Mouse (Mus musculus) hindbrain, embryonic 11.5 days (tissue): ENCODE results near the gene Serpinh1. TPM values are rescaled to one million over a fixed set of nuclear protein-coding genes. Genes with fewer than 3 reads are reported as not detected.

Source experiments
- ATAC-seq: fragments of 200-750 bp; cut with Nextera tagmentation; 2 replicates; pipeline ENCODE4 v1.8.0; 2017; ENCODE audit warnings: mild to moderate bottlenecking, moderate TSS enrichment, moderate library complexity; ENCODE audit not compliant: low FRiP score
- DNase-seq: peaks from one replicate; pipeline ENCODE4 v3.0.0-alpha.2; 2015; ENCODE audit warnings: low spot score
- H3K27ac ChIP-seq: fragments of 300-500 bp; sonication (generic); 2 replicates; pipeline ENCODE4 v1.5.1; 2014; ENCODE audit warnings: mild to moderate bottlenecking, low read depth, low read length
- H3K27me3 ChIP-seq: fragments of 300-500 bp; sonication (generic); 2 replicates; pipeline ENCODE4 v1.6.1; 2014; ENCODE audit warnings: mild to moderate bottlenecking, low read length, moderate library complexity, mixed read lengths; ENCODE audit not compliant: control insufficient read depth, insufficient read depth
- H3K36me3 ChIP-seq: fragments of 300-500 bp; sonication (generic); 2 replicates; pipeline ENCODE4 v1.6.1; 2014; ENCODE audit warnings: mild to moderate bottlenecking, low read length, moderate library complexity, mixed read lengths; ENCODE audit not compliant: control insufficient read depth, insufficient read depth
- H3K4me1 ChIP-seq: fragments of 300-500 bp; sonication (generic); replicated peaks from 2 replicates; pipeline ENCODE4 v1.6.1; 2014; ENCODE audit warnings: low read length, mixed read lengths; ENCODE audit not compliant: control insufficient read depth, insufficient read depth
- H3K4me2 ChIP-seq: fragments of 300-500 bp; sonication (generic); replicated peaks from 2 replicates; pipeline ENCODE4 v1.6.1; 2014; ENCODE audit warnings: mild to moderate bottlenecking, low read depth, low read length
- H3K4me3 ChIP-seq: fragments of 300-500 bp; sonication (generic); 2 replicates; pipeline ENCODE4 v1.5.1; 2014; ENCODE audit warnings: low read depth, low read length
- H3K9ac ChIP-seq: fragments of 300-500 bp; sonication (generic); 2 replicates; pipeline ENCODE4 v1.6.1; 2014; ENCODE audit warnings: low read depth, low read length
- H3K9me3 ChIP-seq: fragments of 300-500 bp; sonication (generic); 2 replicates; pipeline ENCODE4 v1.6.1; 2016; ENCODE audit warnings: low read length; ENCODE audit not compliant: control insufficient read depth
- WGBS: fragments of 180-500 bp; shearing (Covaris S2); extraction: QIAGEN DNeasy Blood & Tissue Kit; methylation state at CpG from one replicate; pipeline ENCODE4 v1.1.7; 2014; 5-methylcytosine and 5-hydroxymethylcytosine counted together
- polyA plus RNA-seq: library from polyadenylated mRNA; unstranded; fragments of >200 nt; fragmentation: Nextera tagmentation; extraction: Ambion mirVana; gene quantifications from 2 replicates; pipeline ENCODE4 v1.2.1, GENCODE M21; 2014

Gene Serpinh1
- polyA plus RNA-seq: 245 and 269 TPM in 2 replicates

DNA sequence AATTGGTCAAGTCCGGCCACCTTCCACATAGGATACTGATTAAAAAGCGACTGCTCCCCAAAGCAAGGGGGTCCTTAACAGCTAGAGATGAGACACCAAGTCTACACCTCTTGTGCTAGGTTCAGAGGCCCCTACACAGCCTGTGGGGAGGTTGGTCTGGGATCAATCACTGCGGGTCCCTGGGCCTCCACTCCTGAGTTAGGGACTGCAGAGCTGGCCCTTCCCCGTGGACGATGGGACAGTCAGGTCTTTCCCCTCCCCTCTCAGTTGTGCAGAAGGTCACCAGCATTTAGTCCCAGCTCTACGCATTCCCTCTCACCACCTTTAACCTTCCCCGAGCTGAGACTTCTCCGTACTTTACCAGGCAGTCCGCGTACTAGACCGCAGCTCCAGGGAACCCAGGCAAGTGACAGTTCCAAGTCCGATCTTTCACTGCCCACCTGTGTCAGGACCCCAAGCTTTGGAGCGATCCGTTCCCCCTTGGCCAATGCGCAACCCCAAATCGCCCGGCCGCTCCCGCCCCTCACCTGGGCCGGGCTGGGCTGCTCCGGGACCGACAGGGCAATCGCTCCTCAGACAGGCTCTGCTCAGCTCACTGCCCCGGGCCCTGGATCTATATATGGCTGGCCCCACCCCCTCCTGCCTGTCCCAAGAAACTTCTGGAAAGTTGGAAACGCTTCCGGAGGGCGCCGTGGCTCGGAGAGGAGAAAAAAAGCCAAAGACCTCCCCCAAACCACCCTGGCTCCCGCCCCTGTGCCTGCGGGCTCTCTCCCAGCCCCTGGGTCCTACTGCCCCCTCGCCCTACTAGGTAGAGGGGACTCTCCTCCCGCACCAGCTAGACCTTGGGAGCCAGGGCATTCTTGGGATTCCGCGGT lies at the start of gene Serpinh1:
Serpinh1 (minus strand) TSS at position 714 of the 875 bp plus-strand sequence.
- H3K9ac ChIP-seq: peak within 1 kb of the TSS; percentile 88
- no peaks in the 10 kb centered on the region for H3K9me3 ChIP-seq
- DNase-seq: peak; percentile 85
- peaks cover 30% of the 10 kb centered on the region for H3K4me1 ChIP-seq
- peak; percentile 53 for ATAC-seq
- peak within 1 kb of the TSS; percentile 43 for H3K4me3 ChIP-seq
- peak within 1 kb of the TSS; percentile 95 for H3K27ac ChIP-seq
- peak within 1 kb of the TSS; percentile 69 for H3K4me2 ChIP-seq
- H3K36me3 ChIP-seq: peaks cover 12% of the 10 kb centered on the region; the same call in 1 of the 2 replicates
- H3K27me3 ChIP-seq: no peaks in the 10 kb centered on the region
- 1% methylated on average over 35 of the region's 35 CpGs for WGBS

DNA sequence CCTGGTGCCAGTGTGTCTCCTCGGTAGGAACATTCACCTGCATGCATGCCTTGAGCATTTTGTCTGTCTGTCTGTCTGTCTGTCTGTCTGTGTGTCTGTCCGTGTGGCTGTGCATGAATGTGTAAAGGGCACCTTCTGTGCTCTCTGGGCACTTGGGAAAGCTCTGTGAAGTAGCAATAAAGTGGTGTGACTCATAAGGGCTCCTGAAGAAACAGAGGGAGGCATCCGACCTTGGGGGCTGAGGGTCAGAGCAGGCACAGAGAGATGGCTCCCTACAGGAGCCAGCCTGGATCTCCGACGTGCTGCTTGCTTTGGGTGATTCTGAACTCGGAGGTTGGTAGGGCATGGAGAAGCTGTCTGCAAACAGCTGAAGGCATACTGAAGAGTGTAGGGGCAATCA lies 49.4 kb upstream of the Serpinh1 start:
- ATAC-seq: no peak
- Histone ChIP-seq H3K4me1 (peaks cover 3% of the 10 kb centered on the region; the same call in 1 of the 2 replicates), H3K4me3 (no peak overlapping the region), H3K9me3 (no peaks in the 10 kb centered on the region), H3K4me2 (no peak overlapping the region), H3K27me3 (no peaks in the 10 kb centered on the region), H3K27ac (no peak overlapping the region), H3K9ac (no peak overlapping the region), H3K36me3 (no peaks in the 10 kb centered on the region)
- no peak for DNase-seq
- 69% methylated on average over 6 of the region's 6 CpGs for WGBS

DNA sequence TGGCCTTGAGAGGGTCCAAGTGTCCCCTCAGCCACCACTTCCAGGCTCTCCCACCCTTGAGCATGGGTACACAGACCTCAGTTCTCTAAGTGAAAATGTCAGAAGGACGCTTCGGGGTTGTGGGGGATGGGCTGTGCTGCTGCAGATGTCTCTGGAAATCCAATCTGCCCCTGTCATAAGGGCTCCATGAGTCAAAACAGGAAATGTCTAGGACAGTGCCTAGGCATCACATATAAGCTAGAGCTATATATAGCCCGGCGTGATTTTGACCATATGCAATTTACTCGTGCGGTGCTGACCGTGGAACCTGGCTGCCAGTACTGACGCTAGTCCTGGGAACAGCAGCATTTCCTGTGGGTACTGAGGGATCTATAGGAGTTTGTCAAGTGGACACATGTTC lies 48.3 kb upstream of the Serpinh1 start:
- no peak for DNase-seq
- WGBS: 70% methylated on average over 8 of the region's 8 CpGs
- Histone ChIP-seq H3K36me3 (no peaks in the 10 kb centered on the region), H3K4me3 (no peak overlapping the region), H3K9ac (no peak overlapping the region), H3K9me3 (no peaks in the 10 kb centered on the region), H3K27ac (no peak overlapping the region), H3K4me1 (peaks cover 3% of the 10 kb centered on the region; the same call in 1 of the 2 replicates), H3K27me3 (no peaks in the 10 kb centered on the region), H3K4me2 (no peak overlapping the region)
- ATAC-seq: no peak

DNA sequence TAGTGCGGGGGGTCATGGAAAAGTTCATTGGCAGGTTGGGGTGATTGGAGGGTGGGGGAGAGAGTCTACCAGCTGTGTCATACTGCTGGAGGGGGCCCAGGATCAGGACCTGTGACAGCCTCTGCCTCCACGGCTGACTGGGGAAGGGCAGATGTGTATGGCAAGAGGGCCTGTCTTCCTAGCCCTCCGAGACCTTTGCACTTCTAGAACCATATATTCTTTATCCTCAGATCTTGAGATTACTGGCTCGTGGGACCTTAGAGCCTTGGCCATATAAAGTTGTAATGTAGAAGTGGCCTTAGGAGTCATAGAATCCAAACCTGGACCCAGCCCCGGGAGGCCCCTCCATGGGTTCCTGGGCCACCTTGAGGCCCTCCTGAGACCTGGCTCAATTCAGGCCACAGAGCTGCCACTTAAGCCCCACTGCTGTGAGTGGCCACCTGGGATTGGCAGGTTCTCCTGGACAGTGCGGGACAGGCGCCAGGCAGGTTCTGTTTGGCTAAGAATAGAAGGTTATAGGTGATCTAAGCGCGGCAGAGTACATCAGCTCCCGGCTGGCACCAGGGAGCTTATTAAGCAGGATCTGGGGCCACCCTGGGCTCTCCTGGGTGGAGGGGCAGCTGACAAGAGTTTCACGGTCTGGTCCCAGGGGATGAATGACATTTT lies 44.1 kb upstream of the Serpinh1 start:
- H3K4me1 ChIP-seq: peaks cover 2% of the 10 kb centered on the region; the same call in 1 of the 2 replicates
- DNase-seq (no peak), ATAC-seq (no peak)
- H3K36me3 ChIP-seq: no peaks in the 10 kb centered on the region
- H3K27ac ChIP-seq: no peak overlapping the region
- 80% methylated on average over 11 of the region's 11 CpGs for WGBS
- no peak overlapping the region for H3K9ac ChIP-seq
- no peak overlapping the region for H3K4me2 ChIP-seq
- H3K4me3 ChIP-seq: no peak overlapping the region
- H3K27me3 ChIP-seq: no peaks in the 10 kb centered on the region
- H3K9me3 ChIP-seq: no peaks in the 10 kb centered on the region

DNA sequence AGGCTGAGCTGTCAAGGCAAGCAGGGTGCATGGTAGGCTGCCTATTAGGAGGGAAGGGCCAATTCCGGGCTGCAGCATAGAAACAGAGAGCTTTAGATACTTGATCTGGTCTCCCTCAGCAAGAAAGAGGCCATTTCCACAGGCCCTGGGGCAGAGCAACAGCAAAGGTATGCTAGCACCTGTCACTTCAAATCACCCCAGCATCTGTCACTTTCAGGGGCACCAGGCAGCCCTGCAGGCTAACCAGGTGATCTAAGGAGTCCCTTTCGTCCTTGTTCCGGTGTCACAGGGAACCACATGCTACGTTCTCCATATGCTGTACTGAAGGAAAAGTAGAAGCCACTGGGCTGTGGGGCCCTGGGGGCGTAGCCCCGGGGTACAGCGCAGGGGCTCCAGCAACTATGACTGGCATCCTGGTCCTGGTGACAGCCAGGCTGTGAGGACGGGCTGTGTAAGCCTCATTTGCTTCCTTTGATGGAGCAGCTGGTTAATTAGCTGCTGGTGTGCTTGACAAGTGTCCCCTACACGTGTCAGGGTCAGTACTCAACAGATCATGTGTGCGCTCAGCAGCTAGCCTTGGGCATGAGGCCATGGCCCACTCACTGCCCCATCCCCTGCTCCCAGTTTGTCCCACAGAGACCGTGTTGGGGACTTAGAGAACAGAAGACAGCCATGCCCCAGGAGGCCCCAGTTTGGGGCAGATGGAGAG lies 43.0 kb upstream of the Serpinh1 start:
- Histone ChIP-seq H3K9me3 (no peaks in the 10 kb centered on the region), H3K9ac (no peak overlapping the region), H3K27me3 (no peaks in the 10 kb centered on the region), H3K4me1 (peaks cover 2% of the 10 kb centered on the region; the same call in 1 of the 2 replicates), H3K36me3 (no peaks in the 10 kb centered on the region), H3K4me2 (no peak overlapping the region), H3K27ac (no peak overlapping the region), H3K4me3 (no peak overlapping the region)
- WGBS: 69% methylated on average over 11 of the region's 11 CpGs
- no peak for ATAC-seq
- DNase-seq: no peak

DNA sequence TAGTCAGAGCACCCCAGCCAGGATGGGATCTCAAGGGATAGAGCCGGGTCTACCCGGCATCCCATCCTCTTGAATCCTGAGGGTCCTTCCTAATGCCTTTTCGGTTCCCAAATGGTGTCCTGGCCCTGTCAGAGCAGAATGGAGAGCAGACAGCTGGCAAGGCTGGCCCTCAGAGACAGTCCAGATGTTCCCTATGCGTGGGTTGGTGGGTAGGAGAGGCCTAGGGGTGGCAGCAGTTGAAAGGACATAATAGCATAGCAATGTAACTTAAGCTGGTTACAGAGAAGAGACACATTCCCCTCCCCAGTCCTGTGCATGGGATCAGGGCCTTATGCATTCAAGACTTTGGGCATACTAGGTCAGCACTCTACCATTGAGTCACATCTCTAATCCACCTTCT lies 42.3 kb upstream of the Serpinh1 start:
- Histone ChIP-seq H3K4me2 (no peak overlapping the region), H3K4me1 (peaks cover 5% of the 10 kb centered on the region; the same call in 1 of the 2 replicates), H3K9ac (no peak overlapping the region), H3K27me3 (no peaks in the 10 kb centered on the region), H3K36me3 (no peaks in the 10 kb centered on the region), H3K9me3 (no peaks in the 10 kb centered on the region), H3K27ac (no peak overlapping the region), H3K4me3 (no peak overlapping the region)
- 83% methylated on average over 4 of the region's 4 CpGs for WGBS
- DNase-seq: no peak
- no peak for ATAC-seq

DNA sequence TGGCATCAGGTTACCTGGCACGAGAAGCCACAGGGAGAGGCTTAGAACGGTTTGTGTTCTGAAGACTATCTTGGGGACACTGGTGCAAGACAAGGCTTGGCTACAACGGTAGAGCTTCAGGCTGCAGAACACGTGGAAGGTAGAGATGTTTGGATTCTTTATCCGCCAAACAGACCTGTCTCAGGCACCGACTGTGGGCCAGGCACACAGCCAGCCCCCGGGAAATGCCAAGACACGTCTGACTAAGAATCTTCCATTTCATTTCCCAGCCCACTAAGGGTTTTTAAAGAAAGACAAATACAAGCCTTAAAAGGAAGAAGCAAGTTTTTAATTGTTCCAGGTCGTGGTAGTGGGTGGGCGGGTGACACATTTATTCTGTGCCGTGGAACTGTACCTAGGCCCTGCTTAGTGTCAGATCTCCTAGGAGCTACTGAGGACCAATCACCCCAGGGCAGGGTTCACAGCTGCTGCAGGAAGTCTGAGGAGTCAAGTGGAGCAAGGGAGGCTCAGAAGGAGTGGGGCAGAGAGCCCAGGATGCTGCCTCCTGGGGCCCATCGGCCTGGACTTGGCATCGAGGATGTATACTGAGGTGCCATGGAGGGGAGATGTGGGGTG lies 40.8 kb upstream of the Serpinh1 start:
- no peak for ATAC-seq
- no peaks in the 10 kb centered on the region for H3K36me3 ChIP-seq
- H3K4me3 ChIP-seq: no peak overlapping the region
- H3K27me3 ChIP-seq: no peaks in the 10 kb centered on the region
- no peaks in the 10 kb centered on the region for H3K9me3 ChIP-seq
- DNase-seq: no peak
- H3K27ac ChIP-seq: no peak overlapping the region
- no peak overlapping the region for H3K4me2 ChIP-seq
- H3K9ac ChIP-seq: no peak overlapping the region
- 86% methylated on average over 13 of the region's 13 CpGs for WGBS
- H3K4me1 ChIP-seq: peaks cover 10% of the 10 kb centered on the region

DNA sequence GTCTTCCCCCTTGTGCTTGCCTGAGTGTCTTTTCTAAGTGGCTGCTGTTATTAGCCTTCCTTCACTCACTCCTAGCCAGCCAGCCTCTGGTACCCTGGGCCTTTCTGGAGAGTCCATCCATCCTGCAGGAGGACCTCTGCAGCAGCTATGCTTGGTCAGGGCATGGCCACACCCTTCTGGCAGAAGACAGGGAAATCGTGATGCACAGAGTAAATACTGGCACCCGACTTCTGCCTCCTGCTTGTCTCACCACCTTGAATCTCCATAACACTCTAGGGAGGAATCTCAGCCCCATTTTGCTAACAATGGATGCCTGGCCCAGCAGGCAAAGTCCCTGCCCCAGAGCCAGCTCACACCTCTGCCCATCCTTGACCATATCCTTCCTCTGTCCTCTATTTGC lies 39.7 kb upstream of the Serpinh1 start:
- no peaks in the 10 kb centered on the region for H3K9me3 ChIP-seq
- H3K9ac ChIP-seq: no peak overlapping the region
- H3K27ac ChIP-seq: no peak overlapping the region
- 74% methylated on average over 2 of the region's 2 CpGs for WGBS
- H3K4me3 ChIP-seq: no peak overlapping the region
- no peak for DNase-seq
- H3K27me3 ChIP-seq: no peaks in the 10 kb centered on the region
- H3K36me3 ChIP-seq: no peaks in the 10 kb centered on the region
- H3K4me1 ChIP-seq: peaks cover 10% of the 10 kb centered on the region
- no peak overlapping the region for H3K4me2 ChIP-seq
- ATAC-seq: no peak
